Mouse (Mus musculus) liver, embryonic 14.5 days (tissue): Measurements from ENCODE around the gene Igf1r.

Experiments used
- CTCF ChIP-seq: IDR thresholded peaks from 2 replicates; pipeline ENCODE4 v1.5.1; 2016; ENCODE audit warnings: antibody characterized with exemption, low read depth, control low read depth
- EP300 ChIP-seq: IDR thresholded peaks from 2 replicates; pipeline ENCODE4 v1.6.1; 2016; ENCODE audit warnings: antibody characterized with exemption, low read depth

- TF ChIP-seq CTCF, result no peak
- TF ChIP-seq EP300, result no peak
These were observed 317.9 kb downstream of the Igf1r start for GRCm38 (mm10) chr7:68270551-68270950.
